Comparison of ENCODE assay signal across 20 mouse cellular contexts in the genomic region with DNA sequence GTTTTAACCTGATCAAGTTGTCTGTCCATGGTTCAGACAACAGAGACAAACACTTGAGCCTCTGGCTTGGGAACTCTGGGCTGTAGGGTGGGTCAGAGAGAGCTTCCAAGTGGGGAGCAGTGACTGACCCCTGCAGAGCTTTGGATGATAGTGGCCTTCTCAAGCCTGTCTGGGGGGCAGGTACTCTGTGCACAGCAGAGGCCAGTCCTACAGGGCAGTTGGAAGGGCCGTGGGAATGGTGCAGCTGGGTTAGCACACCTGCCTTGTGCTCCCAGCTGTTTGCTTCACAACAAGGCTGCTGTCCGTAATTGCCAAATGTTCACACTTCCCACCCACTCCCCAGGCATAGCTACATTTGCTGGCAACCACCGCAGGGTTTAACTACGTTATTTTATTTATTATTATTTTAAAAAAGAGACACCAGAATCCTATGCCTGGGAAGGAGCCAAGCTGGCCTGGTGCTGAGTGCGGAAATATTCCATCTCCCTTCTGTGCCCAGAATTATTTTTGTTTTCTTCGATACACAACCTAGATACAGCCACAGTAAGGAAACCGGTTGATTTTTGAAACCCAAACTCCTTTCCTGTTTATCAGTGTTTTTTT.
DNase-seq lines count a peak whose midpoint lies in the region; ATAC-seq lines count a peak whose summit lies in the region.
"Had no signal": no experiment of that assay in that cellular context is flagged by ENCODE, and none has a peak within 500 bp of the region (broad histone marks: within the 10 kb centered on the region; RNA-seq: fewer than 3 reads in every experiment).

No protein-coding gene starts in this region.

- no peak for DNase-seq in kidney, postnatal 10 days
- DNase-seq in right cerebral cortex, adult 2 months (ENCODE audit: low spot score in 2 of 2): peak; percentile 30 to 40
- DNase-seq in right cerebral cortex, postnatal 14 days: no peak
- DNase-seq in layer of hippocampus, postnatal 36 days: peak; percentile 39 to 45
- no peak for DNase-seq in B cell, adult 2 months
- no peak for DNase-seq in frontal cortex, postnatal 14 days (ENCODE audit: low spot score in 2 of 2)
- DNase-seq: adrenal gland, adult 8-10 months; forebrain, postnatal 0 days; heart, adult 2 months had no signal

- no peak overlapping the region for H3K9ac ChIP-seq in kidney, embryonic 15.5 days
- H3K9ac ChIP-seq in intestine, embryonic 16.5 days (ENCODE audit: low read depth, low read length): no peak overlapping the region
- H3K9ac ChIP-seq: embryonic facial prominence, embryonic 15.5 days; forebrain, postnatal 0 days; limb, embryonic 13.5 days; liver, embryonic 14.5 days had no signal

- H3K4me2 ChIP-seq in kidney, embryonic 15.5 days: no peak overlapping the region
- no peak overlapping the region for H3K4me2 ChIP-seq in intestine, embryonic 16.5 days (ENCODE audit: low read depth, low read length)
- H3K4me2 ChIP-seq: embryonic facial prominence, embryonic 15.5 days; limb, embryonic 13.5 days had no signal

- no peaks in the 10 kb centered on the region for H3K9me3 ChIP-seq in kidney, embryonic 15.5 days (replicated peaks)
- H3K9me3 ChIP-seq in intestine, embryonic 16.5 days (ENCODE audit: control insufficient read depth, low read length): no peaks in the 10 kb centered on the region
- H3K9me3 ChIP-seq: embryonic facial prominence, embryonic 15.5 days; hindbrain, embryonic 10.5 days; limb, embryonic 13.5 days had no signal

- no peaks in the 10 kb centered on the region for H3K27me3 ChIP-seq in kidney, embryonic 15.5 days
- no peaks in the 10 kb centered on the region for H3K27me3 ChIP-seq in intestine, embryonic 16.5 days (replicated peaks; ENCODE audit: control insufficient read depth, insufficient read depth, low read length)
- H3K27me3 ChIP-seq: embryonic facial prominence, embryonic 15.5 days; limb, embryonic 13.5 days; Patski had no signal

- H3K27ac ChIP-seq in kidney, embryonic 15.5 days: peak overlapping the region; percentile 2; the same call in 1 of the 2 replicates
- no peak overlapping the region for H3K27ac ChIP-seq in intestine, embryonic 16.5 days (ENCODE audit: low read length)
- H3K27ac ChIP-seq: embryonic facial prominence, embryonic 15.5 days; heart, adult 2 months; hindbrain, embryonic 10.5 days; hindbrain, postnatal 0 days; limb, embryonic 13.5 days; liver, embryonic 14.5 days had no signal

- H3K36me3 ChIP-seq in kidney, embryonic 15.5 days: no peaks in the 10 kb centered on the region
- H3K36me3 ChIP-seq in intestine, embryonic 16.5 days (ENCODE audit: control insufficient read depth, insufficient read depth, low read length): no peaks in the 10 kb centered on the region
- H3K36me3 ChIP-seq: embryonic facial prominence, embryonic 15.5 days; hindbrain, embryonic 10.5 days; limb, embryonic 13.5 days had no signal

- ATAC-seq in kidney, embryonic 15.5 days (replicated peaks; ENCODE audit: low FRiP score): no peak
- ATAC-seq in intestine, embryonic 16.5 days: peak; percentile 53; the same call in 1 of the 2 replicates
- ATAC-seq: CD4-positive, CD25-positive, alpha-beta regulatory T cell, adult 4 months; forebrain, postnatal 0 days; hindbrain, postnatal 0 days; lung, postnatal 0 days; midbrain, embryonic 16.5 days; Patski had no signal

- peaks cover 14% of the 10 kb centered on the region for H3K4me1 ChIP-seq in kidney, embryonic 15.5 days
- no peaks in the 10 kb centered on the region for H3K4me1 ChIP-seq in intestine, embryonic 16.5 days (ENCODE audit: control insufficient read depth, insufficient read depth, low read length)
- H3K4me1 ChIP-seq: embryonic facial prominence, embryonic 15.5 days; limb, embryonic 13.5 days had no signal

- no peak overlapping the region for H3K4me3 ChIP-seq in kidney, embryonic 15.5 days (replicated peaks)
- H3K4me3 ChIP-seq in intestine, embryonic 16.5 days (ENCODE audit: low read length): no peak overlapping the region
- H3K4me3 ChIP-seq: embryonic facial prominence, embryonic 15.5 days; heart, adult 2 months; hindbrain, embryonic 10.5 days; limb, embryonic 13.5 days had no signal

- 51% methylated on average over 7 of the region's 7 CpGs for WGBS in kidney, embryonic 15.5 days
- 59% methylated on average over 7 of the region's 7 CpGs for WGBS in intestine, embryonic 16.5 days

Comparison
In these comparisons a context has a peak if more than half of its experiments do, and no peak if none do; other contexts are left out.
1. DNase-seq: peak in right cerebral cortex, adult 2 months (2 of 2) and layer of hippocampus, postnatal 36 days (2 of 2); none in kidney, postnatal 10 days (single experiment), right cerebral cortex, postnatal 14 days (single experiment), B cell, adult 2 months (0 of 2) and frontal cortex, postnatal 14 days (0 of 2).